ENCODE assay signal across 25 mouse cellular contexts in the genomic region with DNA sequence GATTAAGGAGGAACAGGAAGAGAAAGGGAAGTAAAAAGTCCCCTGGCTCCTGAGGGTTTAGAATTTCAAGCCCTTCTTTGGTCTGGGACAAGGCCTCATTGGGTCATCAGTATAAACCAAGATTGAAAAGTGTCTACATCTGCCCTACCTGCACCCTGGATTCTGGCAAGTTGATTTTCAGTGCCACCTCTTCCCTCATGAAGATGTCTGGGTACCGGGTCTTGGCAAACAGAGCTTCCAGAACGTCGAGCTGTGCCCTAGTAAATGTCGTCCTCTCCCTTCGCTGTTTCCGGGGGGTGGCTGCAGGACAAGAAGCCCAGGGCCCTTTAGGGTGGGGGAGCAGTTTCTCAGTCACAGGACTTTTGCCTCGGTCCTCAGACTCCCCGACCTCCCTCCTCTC. TPM values are rescaled to one million over a fixed set of nuclear protein-coding genes. Genes with fewer than 3 reads are reported as not detected.
DNase-seq lines count a peak whose midpoint lies in the region; ATAC-seq and TF ChIP-seq lines count a peak whose summit lies in the region.
"Had no signal": no experiment of that assay in that cellular context is flagged by ENCODE, and none has a peak within 500 bp of the region (broad histone marks: within the 10 kb centered on the region; RNA-seq: fewer than 3 reads in every experiment).

No protein-coding gene starts in this region.

- DNase-seq in hindbrain, embryonic 10.5 days (ENCODE audit: low spot score), result no peak
- peak; percentile 8 for DNase-seq in ZHBTc4 (ENCODE audit: low read depth, low spot score)
- DNase-seq in midbrain, embryonic 10.5 days (ENCODE audit: low spot score), result no peak
- DNase-seq in midbrain, postnatal 0 days (ENCODE audit: low spot score), result no peak
- no peak for DNase-seq in urinary bladder, adult 2 months (ENCODE audit: low spot score)
- DNase-seq in ovary, postnatal 14 days (ENCODE audit: low spot score), result no peak
- DNase-seq: adrenal gland, postnatal 25 days; B cell, adult 2 months; cerebellum, adult 2 months; kidney, postnatal 36 days; liver, embryonic 13.5 days; right cerebral cortex, postnatal 4 days; thymus, adult 2 months had no signal

- ATAC-seq in hindbrain, embryonic 12.5 days (ENCODE audit: low FRiP score), result no peak
- ATAC-seq in midbrain, postnatal 0 days (ENCODE audit: low FRiP score), result no peak
- ATAC-seq: intestine, embryonic 15.5 days; Patski had no signal

- no peak overlapping the region for H3K27ac ChIP-seq in hindbrain, embryonic 10.5 days
- H3K27ac ChIP-seq in hindbrain, embryonic 12.5 days, result no peak overlapping the region
- peak overlapping the region; percentile 100 for H3K27ac ChIP-seq in midbrain, embryonic 10.5 days (replicated peaks)
- H3K27ac ChIP-seq in midbrain, postnatal 0 days (ENCODE audit: low read depth, low read length), result peak overlapping the region; percentile 47
- H3K27ac ChIP-seq: embryonic facial prominence, embryonic 12.5 days; intestine, embryonic 15.5 days; limb, embryonic 13.5 days; liver, embryonic 13.5 days; macrophage had no signal

- H3K36me3 ChIP-seq in hindbrain, embryonic 10.5 days, result no peaks in the 10 kb centered on the region
- no peaks in the 10 kb centered on the region for H3K36me3 ChIP-seq in hindbrain, embryonic 12.5 days
- peaks cover 81% of the 10 kb centered on the region for H3K36me3 ChIP-seq in midbrain, embryonic 10.5 days
- no peaks in the 10 kb centered on the region for H3K36me3 ChIP-seq in midbrain, postnatal 0 days (ENCODE audit: insufficient read depth, low read length)
- H3K36me3 ChIP-seq: embryonic facial prominence, embryonic 12.5 days; intestine, embryonic 15.5 days; limb, embryonic 13.5 days; liver, embryonic 13.5 days had no signal

- H3K9ac ChIP-seq in hindbrain, embryonic 12.5 days, result no peak overlapping the region
- 0 out of 2 replicates have a peak overlapping the region, but pooled peaks have one; percentile 59 for H3K9ac ChIP-seq in midbrain, postnatal 0 days (replicated peaks; ENCODE audit: low read length, poor library complexity, severe bottlenecking)
- H3K9ac ChIP-seq: embryonic facial prominence, embryonic 12.5 days; intestine, embryonic 15.5 days; limb, embryonic 13.5 days; liver, embryonic 13.5 days; lung, embryonic 14.5 days had no signal

- WGBS in hindbrain, embryonic 10.5 days, result 30% methylated on average over 8 of the region's 8 CpGs
- 32% methylated on average over 8 of the region's 8 CpGs for WGBS in hindbrain, embryonic 12.5 days
- 24% methylated on average over 8 of the region's 8 CpGs for WGBS in midbrain, embryonic 10.5 days
- 18% methylated on average over 8 of the region's 8 CpGs for WGBS in midbrain, postnatal 0 days

- H3K4me3 ChIP-seq in hindbrain, embryonic 10.5 days, result peak overlapping the region; percentile 51
- no peak overlapping the region for H3K4me3 ChIP-seq in hindbrain, embryonic 12.5 days
- H3K4me3 ChIP-seq in midbrain, embryonic 10.5 days, result peak overlapping the region; percentile 97
- H3K4me3 ChIP-seq in midbrain, postnatal 0 days (ENCODE audit: low read depth, low read length), result peak overlapping the region; percentile 43
- H3K4me3 ChIP-seq: embryonic facial prominence, embryonic 12.5 days; intestine, embryonic 15.5 days; limb, embryonic 13.5 days; liver, embryonic 13.5 days had no signal

- H3K9me3 ChIP-seq in hindbrain, embryonic 10.5 days, result no peaks in the 10 kb centered on the region
- H3K9me3 ChIP-seq in hindbrain, embryonic 12.5 days (replicated peaks), result no peaks in the 10 kb centered on the region
- no peaks in the 10 kb centered on the region for H3K9me3 ChIP-seq in midbrain, embryonic 10.5 days (replicated peaks)
- no peaks in the 10 kb centered on the region for H3K9me3 ChIP-seq in midbrain, postnatal 0 days (ENCODE audit: low read length)
- H3K9me3 ChIP-seq: embryonic facial prominence, embryonic 12.5 days; intestine, embryonic 15.5 days; limb, embryonic 13.5 days; liver, embryonic 13.5 days had no signal

- H3K4me1 ChIP-seq in hindbrain, embryonic 10.5 days (replicated peaks), result peaks cover 23% of the 10 kb centered on the region
- H3K4me1 ChIP-seq in hindbrain, embryonic 12.5 days, result peaks cover 4% of the 10 kb centered on the region; the same call in 1 of the 2 replicates
- H3K4me1 ChIP-seq in midbrain, embryonic 10.5 days, result peaks cover 66% of the 10 kb centered on the region
- H3K4me1 ChIP-seq in midbrain, postnatal 0 days (ENCODE audit: insufficient read depth, low read length), result no peaks in the 10 kb centered on the region
- H3K4me1 ChIP-seq: embryonic facial prominence, embryonic 12.5 days; intestine, embryonic 15.5 days had no signal

- H3K4me2 ChIP-seq in hindbrain, embryonic 12.5 days (replicated peaks), result no peak overlapping the region
- H3K4me2 ChIP-seq in midbrain, postnatal 0 days (ENCODE audit: low read depth, low read length, poor library complexity, severe bottlenecking), result peak overlapping the region; percentile 51
- H3K4me2 ChIP-seq: intestine, embryonic 15.5 days; limb, embryonic 13.5 days; liver, embryonic 13.5 days; lung, embryonic 14.5 days had no signal

- H3K27me3 ChIP-seq in hindbrain, embryonic 10.5 days (ENCODE audit: insufficient read depth, poor library complexity, severe bottlenecking), result peaks cover 100% of the 10 kb centered on the region
- H3K27me3 ChIP-seq in hindbrain, embryonic 12.5 days, result peaks cover 92% of the 10 kb centered on the region
- peaks cover 77% of the 10 kb centered on the region for H3K27me3 ChIP-seq in midbrain, embryonic 10.5 days (ENCODE audit: low read depth, poor library complexity, severe bottlenecking)
- H3K27me3 ChIP-seq in midbrain, postnatal 0 days (ENCODE audit: insufficient read depth, low read length), result peaks cover 23% of the 10 kb centered on the region

- no peak for TF ChIP-seq CTCF in midbrain, postnatal 0 days (IDR thresholded peaks at IDR 0.05)

RNA-seq across cellular contexts. Expression of a gene that starts 12.5 kb away (rescaled TPM):
- polyA plus RNA-seq in hindbrain, embryonic 10.5 days (2016; fragmentation: Nextera tagmentation; extraction: Ambion mirVana), result 15.4 and 19.3 TPM in 2 replicates
- polyA plus RNA-seq in hindbrain, embryonic 12.5 days (2016; fragmentation: Nextera tagmentation; extraction: Ambion mirVana), result 15.8 and 20.3 TPM in 2 replicates
- 149 and 169 TPM in 2 replicates for polyA plus RNA-seq in midbrain, embryonic 10.5 days (2016; fragmentation: Nextera tagmentation; extraction: Ambion mirVana)
- 90.3 and 93.2 TPM in 2 replicates for total RNA-seq in midbrain, postnatal 0 days (2014; rRNA removed)
- 61.2 and 62.0 TPM in 2 replicates for polyA plus RNA-seq in midbrain, postnatal 0 days (2015; fragmentation: Nextera tagmentation; extraction: Ambion mirVana)
- not detected in 2 replicates for polyA plus RNA-seq in urinary bladder, adult 2 months (2012; rRNA removed)
- total RNA-seq: adrenal gland, postnatal 25 days; gastrocnemius, postnatal 4 days; hematopoietic stem cell, adult 5-6 weeks had no signal
- polyA plus RNA-seq: heart, embryonic 16.5 days; kidney, embryonic 14.5 days; limb, embryonic 13.5 days; liver, embryonic 13.5 days; lung, embryonic 14.5 days; macrophage; Patski; stomach, embryonic 16.5 days; thymus, adult 2 months had no signal

Comparison
In these comparisons a context has a peak if more than half of its experiments do, and no peak if none do; other contexts are left out.
1. H3K27ac ChIP-seq: peak in midbrain, embryonic 10.5 days (single experiment) and midbrain, postnatal 0 days (single experiment); none in hindbrain, embryonic 10.5 days (single experiment) and hindbrain, embryonic 12.5 days (single experiment).
2. RNA of a gene that starts 12.5 kb away (polyA plus RNA-seq): 149 to 169 TPM in midbrain, embryonic 10.5 days, 61.2 to 62.0 TPM in midbrain, postnatal 0 days, 15.8 to 20.3 TPM in hindbrain, embryonic 12.5 days and 15.4 to 19.3 TPM in hindbrain, embryonic 10.5 days; not detected in urinary bladder, adult 2 months; every median in the first group is over 10 times any median in the second.